Mouse (Mus musculus) forelimb bud, embryonic 11.5 days (tissue): ENCODE results near the gene Kcnt2.

Experiments
- DNase-seq: peaks from one replicate; pipeline ENCODE4 v3.0.0-alpha.2; 2012; ENCODE audit warnings: low read depth, low spot score

The Kcnt2 gene

DNA sequence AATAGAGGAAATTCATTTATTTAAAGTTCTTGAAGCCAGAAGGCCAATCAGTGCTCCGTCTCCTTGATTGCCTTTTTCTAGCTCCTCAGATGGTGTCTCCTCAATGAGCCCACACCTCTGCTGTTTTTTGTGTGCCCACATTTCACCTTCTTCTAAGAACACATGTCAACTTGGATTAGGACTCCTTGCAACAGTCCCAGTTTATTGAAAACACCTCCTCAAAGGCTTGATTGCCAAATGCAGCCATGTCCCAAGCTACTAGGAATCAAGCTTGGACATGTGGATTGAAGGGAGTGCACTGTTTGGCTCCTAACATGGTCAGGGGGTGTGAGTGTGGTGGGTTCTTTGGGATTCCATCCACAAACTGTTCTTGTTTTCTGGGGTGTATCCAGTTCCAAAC lies 245.4 kb downstream of the Kcnt2 start:
- no peak for DNase-seq

DNA sequence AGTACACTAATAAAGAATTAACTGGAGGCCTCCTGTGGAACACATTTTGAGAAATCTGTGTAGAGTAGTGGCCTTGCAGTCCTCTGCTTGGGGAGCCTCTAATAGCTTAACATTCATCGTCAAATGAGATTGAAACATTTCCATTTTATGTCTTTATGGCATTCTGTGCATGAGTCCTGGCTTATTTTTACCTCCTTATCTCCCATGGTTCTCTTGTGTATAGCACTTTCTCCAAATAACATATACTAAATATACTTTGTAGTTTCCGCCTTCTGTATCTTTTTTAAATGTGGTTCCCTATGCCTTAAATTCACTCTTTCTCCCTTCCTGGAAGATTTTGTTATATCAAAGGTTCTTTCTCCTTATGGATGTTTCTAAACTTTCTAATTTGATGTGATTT lies 246.3 kb downstream of the Kcnt2 start:
- DNase-seq = no peak

DNA sequence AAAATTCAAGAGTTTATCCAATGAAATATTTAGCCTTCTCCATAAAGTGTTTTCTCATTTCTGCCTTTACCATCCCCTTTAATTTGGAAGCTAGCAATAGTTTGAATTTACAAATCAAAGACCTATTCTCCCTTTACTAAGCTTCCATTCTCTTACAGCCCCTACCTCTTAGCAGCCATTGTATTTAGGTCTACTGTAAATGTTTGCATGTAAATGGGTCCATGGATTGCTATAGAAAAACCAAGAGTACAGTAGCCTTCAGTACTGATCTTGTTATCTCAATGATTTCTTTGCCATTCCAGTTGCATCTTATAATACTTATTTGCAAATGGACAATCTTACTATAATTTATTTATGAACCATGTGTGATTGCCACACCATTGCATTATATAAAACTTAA lies 267.5 kb downstream of the Kcnt2 start:
- no peak for DNase-seq

DNA sequence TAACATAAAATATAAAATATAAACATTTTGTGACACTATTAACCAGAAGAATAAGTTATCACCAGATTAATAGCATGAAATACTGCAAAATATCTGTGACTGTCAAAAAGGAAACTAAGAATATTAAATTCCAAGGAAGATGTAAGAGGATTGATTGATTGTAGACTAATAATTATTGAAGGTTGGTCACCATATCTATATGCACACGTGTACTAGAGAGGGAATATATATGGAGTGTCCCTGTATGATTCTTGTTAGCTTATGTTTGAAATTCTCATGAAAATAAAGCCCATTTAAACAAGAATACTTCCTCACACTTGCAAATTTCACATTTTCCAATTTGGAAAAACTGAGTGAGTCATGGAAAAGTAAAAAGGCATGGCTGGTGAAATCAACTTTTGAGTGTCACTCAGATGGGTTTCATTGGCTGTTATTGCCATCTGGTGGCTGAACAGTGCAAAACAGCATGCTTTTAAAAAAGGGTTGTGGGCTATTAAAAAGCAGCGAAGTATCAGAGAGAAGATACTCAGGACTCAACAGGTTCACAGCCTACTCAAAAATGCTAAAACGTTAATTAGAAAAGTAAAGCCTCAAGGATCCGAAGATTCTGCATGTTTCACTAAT lies 285.4 kb downstream of the Kcnt2 start:
- peak; percentile 43 for DNase-seq

- no peak for DNase-seq
Observed at GRCm38 (mm10) chr1:140534849-140535248, 288.9 kb downstream of the Kcnt2 start.

DNA sequence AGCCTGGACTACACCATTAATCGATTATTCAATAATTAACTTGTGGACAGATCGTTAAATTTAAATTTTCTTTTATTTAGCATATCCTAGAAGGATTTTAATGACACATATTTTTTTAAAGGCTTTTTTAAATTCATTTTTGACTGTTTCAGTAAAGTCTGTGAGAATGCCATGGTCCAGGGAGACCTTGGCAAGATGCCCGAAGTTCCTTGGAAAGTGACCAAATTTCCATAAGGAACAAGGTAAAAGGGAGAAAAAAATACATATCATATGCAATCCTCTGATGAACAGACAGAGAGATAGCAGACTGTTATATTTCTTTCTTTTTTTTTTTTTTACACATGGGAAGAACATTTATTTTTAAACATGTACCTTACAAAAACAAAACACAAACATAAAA lies 296.1 kb downstream of the Kcnt2 start:
- no peak for DNase-seq

- DNase-seq = no peak
Observed at GRCm38 (mm10) chr1:140548711-140549110, 302.8 kb downstream of the Kcnt2 start.

- DNase-seq = no peak
Observed at GRCm38 (mm10) chr1:140560801-140561200, 314.8 kb downstream of the Kcnt2 start.

DNA sequence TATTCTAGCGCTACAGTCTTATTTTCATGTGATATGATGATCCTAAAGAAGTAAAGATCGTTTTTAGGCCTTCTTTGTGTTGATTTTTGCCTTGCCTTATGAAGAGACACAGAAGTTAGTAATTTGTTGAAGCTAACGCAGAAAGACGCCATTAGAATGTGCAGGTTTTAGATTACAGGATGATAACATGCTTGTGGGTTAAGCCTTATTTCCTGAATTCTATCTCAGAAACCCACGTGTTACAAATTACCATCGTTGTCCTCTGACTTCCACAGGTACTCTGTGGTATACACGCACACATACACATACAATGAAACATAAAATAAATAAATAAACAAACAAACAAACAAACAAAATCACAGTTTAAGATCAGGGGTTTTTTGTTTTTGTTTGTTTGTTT lies 326.2 kb downstream of the Kcnt2 start:
- DNase-seq = no peak

DNA sequence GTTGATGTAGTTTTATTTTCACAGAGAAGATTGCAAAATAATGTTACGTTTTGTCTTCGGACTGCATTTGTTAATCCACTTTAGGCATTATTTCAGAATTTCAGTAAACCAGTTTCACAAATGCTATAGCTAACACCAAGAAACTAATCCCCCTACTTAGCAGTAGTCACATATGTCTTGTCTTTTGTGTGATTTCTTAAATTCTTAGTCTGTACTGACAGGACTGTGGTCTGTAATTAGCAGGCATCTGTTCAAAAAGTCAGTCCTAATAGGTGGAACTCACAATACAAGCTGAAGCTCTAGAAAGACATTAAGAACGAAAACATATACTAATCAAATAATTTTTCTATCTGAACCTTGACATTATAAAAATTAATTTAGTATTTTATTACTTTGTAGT lies 332.6 kb downstream of the Kcnt2 start:
- no peak for DNase-seq

DNA sequence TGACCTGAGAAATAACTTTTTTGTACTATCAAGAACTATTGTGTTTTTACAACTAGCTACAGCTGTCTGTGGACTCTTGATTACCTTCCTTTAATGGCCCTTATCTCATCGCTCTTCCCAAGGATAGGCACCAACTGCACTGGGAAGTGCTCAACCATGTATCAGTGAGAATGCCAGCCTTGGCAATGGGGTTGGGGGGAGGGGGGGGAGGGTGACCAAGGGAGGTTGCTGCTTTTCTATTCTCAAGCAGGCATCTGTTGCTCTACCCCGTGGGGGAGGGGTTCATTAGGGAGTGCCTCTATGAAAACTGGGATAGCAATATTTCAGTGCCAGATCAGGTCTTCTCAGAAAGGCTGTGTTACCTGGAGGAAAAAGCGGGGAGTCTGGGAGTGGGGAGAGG lies 342.3 kb downstream of the Kcnt2 start:
- no peak for DNase-seq

- DNase-seq = no peak
Observed at GRCm38 (mm10) chr1:140608765-140609297, 362.9 kb downstream of the Kcnt2 start.

DNA sequence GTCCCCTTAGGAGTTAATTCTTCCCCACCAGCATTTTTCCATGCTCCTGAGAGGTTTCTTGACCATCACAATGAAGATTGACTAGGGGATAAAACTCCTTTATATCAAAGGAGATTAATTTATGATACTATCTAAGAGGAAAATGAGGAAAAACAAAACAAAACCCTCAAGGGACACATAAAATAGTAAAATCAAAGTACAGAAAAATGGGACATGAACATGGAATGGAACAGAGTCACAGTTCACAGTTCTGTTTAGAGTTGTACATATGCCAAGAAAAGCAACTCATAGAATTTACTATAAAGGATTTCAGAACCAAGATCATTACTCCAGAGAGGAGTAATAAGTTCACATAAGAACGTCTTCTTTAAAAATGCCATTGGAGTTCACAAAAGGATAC lies 367.1 kb downstream of the Kcnt2 start:
- no peak for DNase-seq

DNA sequence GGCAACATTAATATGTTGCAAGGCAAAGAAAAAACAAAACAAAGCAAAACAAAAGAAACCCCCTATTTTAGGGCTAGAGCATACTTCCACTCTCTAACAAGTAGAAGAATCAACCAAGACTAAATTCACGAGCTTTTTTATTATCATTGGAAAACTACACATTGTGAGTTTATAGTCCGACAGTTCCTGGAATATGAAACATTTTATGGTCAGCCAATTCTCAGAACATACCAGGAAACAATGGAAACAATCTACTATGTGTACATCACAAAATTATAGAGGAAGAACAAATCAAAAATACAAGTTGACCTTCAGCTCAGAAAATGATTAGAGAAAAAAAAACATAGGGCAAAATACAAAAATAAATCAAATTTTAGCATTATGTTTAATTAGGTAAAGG lies 368.9 kb downstream of the Kcnt2 start:
- DNase-seq = no peak

DNA sequence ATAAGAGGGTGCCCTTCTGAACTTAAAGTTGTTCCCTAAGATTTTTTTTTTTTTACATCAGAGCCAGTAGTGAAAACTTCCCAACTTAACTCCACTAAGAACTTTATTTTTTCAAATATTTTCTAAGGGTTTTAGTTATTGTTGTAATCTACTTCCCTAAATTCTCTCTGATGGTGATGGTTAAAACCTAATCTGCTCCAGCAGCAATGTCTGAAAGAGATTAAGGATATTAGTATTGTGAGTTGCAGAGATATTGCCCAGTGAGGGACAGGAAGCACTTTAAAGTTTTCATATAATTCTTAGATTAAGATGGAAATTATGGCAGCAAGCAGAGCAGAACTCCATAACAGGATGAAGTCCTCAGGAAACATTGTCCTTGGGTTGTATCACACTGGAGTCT lies 372.2 kb downstream of the Kcnt2 start:
- DNase-seq = no peak

GRCm38 (mm10) chr1:140624918-140625317 lies 379.0 kb downstream of the Kcnt2 start:
- DNase-seq = no peak

GRCm38 (mm10) chr1:140659607-140660340 lies 413.8 kb downstream of the Kcnt2 start:
- no peak for DNase-seq

- no peak for DNase-seq
Observed at GRCm38 (mm10) chr1:140660751-140661403, 414.9 kb downstream of the Kcnt2 start.

DNA sequence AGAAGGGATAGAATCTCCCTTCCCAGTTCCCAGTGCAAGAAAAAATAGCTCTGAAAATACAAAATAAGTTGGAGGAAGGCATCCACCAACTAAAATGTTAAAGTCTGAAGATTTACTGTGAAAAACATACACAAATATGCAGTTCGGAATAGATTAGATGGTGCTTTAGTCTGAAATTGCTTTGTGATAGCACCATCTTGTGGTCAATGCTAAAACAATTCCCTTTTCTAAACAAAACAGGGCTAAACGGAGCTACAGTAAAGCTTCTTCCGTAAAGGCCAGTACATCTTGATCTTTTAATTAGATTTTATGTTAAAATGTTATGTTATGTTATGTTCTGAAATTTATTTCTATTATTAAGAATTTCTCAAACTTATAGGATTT lies 415.4 kb downstream of the Kcnt2 start:
- DNase-seq = peak; percentile 48
